Mouse (Mus musculus) layer of hippocampus, adult 9-10 months (tissue): Measurements from ENCODE around the gene Pex7.

Experiments
- DNase-seq: peaks from one replicate; pipeline ENCODE4 v3.0.0; 2022; ENCODE audit warnings: low spot score

The Pex7 gene

DNA sequence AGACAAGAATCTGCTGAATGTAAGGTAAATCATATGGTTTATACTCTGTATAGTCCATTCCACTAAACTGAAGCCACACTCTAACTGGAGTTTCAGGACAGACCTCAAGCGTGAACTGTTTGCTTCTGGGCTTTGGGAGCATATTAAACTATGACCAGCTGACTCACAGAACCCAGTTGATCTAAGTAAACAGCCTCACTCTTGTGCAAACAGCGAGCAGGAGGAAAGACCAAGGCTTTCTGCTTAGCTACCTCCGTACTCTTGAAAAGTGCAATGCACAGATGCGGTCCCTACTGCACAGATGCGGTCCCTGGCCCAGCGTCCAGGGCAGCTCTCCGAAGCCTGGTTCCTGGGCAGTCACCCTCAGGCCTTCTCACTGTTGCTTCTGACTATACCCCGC lies 30.2 kb downstream of the Pex7 start:
- DNase-seq, result no peak

DNA sequence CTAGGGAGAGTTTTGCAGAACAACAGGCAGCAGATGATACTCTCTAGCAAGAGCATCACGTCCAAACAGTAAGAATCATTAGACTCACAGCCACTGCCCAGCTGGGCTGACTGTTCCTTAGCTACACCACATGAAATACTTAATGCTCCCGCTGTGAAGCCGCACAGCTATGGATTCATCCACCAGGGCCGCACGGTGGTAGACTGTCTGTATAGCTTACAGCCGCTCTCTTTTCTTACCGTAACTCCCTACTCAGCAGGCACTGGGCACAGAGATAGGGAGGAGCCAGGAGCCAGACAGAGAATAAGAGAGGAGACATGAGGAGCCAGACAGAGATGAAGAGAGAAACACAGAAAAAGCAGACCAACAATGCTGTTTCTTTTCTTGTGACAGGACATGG lies 30.8 kb downstream of the Pex7 start:
- DNase-seq, result no peak

- DNase-seq, result no peak
Observed at GRCm38 (mm10) chr10:19875346-19875745, 32.1 kb downstream of the Pex7 start.

- DNase-seq, result no peak
Observed at GRCm38 (mm10) chr10:19855597-19856306, 51.7 kb downstream of the Pex7 start.

- no peak for DNase-seq
Observed at GRCm38 (mm10) chr10:19853609-19854008, 53.9 kb downstream of the Pex7 start.

DNA sequence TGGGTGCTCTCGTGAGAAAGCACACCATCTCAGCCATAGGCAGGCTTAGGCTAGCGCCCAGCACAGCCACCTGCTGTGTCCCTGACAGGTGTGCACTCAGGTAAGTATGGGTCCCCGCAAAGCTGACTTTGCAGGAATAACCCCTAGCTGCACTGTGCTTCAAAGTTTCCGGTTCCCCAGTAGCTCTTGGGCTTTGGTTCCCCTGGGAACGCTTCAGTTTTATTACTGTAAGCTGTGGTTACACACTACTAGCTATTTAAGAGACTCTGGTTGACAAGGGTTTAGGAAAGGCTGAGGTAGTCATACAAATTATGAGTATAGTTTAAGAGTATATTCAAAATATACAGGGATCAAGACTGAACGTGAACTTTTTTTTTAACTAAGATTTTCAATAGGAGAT lies 54.7 kb downstream of the Pex7 start:
- DNase-seq, result no peak

GRCm38 (mm10) chr10:19850998-19851691 lies 56.3 kb downstream of the Pex7 start, which contains the start of gene Slc35d3:
Gene Slc35d3, minus strand, starts transcription at chr10:19851459.
- DNase-seq, result no peak

GRCm38 (mm10) chr10:19850544-19850997 lies 56.9 kb downstream of the Pex7 start:
- no peak for DNase-seq

DNA sequence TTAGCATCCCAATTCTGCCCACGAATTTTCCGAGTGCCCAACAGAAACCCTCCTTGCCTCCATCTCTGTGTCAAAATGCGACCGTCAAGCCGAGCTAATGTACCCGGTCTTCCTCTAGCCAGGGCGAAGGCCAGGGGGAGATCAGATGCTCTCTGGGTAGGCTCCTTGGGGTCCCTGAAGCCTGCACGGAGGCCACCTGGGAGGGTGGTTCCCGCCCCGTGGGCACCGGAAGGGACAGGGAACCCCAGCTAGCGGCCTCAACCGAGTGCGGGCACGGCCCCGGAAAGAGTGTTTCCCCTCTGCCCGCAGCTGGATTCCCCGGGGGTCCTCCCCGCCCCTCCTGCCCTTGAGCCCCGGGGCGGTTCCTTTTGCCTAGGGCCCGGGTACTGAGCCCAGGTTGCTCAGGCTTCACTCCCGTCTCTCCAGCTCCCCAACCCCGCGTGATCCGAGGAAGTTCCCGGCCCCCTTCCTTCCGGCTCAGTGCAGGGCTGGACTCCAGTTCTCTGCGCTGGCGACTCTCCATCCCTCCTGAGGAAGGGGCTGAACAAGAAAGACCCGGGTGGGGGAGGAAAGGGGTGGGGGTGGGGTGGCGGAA lies 57.6 kb downstream of the Pex7 start:
- no peak for DNase-seq

DNA sequence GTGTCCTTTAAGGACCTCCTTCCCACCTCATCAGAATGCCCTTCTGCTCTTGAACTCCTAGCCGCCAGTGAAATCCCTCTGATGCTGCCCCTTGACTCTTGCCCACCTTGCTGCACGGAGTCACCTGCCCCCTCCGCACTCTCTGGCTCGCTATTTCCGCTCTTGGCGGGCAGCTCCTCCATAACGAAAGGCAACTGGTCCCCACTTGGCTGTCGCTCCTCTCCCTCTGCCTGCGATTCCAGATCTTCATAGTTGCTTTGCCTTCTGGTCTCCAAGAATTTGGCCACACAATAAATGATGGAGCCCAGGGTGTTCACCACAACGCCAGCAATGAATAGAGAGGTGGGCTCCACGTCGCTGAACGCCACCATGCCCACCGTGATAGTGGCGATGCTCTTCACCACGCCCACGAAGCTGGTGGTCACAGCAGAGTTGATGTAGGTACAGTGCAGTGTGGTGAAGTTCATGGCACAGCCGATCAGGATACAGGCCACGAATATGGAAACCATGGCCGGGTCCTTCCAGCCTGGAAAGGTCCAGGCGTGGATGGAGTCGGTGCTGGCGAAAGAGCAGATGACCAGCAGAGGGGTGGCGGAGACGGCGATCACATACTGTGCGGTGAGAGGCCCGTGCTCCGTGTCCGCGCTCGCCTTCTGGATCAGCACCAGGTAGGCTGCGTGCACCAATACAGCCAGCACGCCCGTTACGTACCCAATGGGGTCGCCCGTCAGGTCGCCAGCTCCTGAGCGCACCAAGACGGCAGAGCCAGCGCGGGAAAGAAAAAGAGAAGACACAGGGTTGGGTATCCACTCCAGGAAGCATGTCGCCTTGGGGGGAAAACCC lies 58.3 kb downstream of the Pex7 start:
- no peak for DNase-seq

- DNase-seq, result no peak
Observed at GRCm38 (mm10) chr10:19839836-19840235, 67.7 kb downstream of the Pex7 start.

- no peak for DNase-seq
Observed at GRCm38 (mm10) chr10:19835887-19836710, 71.4 kb downstream of the Pex7 start.

DNA sequence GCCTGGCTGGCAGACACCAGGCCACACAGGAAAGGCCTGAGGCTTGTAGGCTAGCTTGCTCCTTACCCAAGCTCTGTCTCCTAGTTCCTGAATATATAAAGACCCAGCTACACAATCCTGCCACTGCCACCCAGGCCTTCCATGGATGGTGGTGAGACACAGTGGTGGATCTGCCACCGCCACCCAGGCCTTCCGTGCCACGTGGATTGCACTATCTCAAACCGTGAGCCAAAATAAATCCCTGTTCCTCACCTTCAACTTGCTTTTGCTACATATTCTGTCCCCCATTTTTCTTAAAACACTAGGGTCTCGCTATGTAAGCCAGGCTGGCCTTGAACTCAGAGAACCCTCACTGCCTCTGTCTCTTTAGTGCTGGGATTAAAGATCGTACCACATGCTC lies 73.3 kb downstream of the Pex7 start:
- no peak for DNase-seq

- DNase-seq, result no peak
Observed at GRCm38 (mm10) chr10:19831072-19831849, 76.2 kb downstream of the Pex7 start.

DNA sequence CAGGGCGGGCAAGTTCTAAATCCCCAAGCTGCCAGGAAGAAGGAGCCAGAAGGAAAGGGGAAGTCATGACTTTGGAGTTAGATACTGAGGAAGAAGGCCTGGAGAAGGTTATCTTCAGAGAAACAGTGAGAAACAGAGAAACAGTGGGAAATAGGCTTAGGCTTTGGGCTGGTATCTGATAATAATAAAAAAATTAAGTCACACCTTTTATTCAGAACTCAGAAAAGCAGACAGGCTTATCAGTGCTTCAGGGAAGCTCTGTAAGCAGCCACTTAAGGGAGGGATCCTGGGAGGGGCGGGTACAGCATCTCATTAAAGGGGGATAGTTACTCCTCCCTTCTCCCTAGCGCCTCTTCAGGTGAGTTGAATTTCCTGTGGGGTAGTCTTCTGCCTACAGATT lies 86.5 kb downstream of the Pex7 start:
- DNase-seq, result no peak

DNA sequence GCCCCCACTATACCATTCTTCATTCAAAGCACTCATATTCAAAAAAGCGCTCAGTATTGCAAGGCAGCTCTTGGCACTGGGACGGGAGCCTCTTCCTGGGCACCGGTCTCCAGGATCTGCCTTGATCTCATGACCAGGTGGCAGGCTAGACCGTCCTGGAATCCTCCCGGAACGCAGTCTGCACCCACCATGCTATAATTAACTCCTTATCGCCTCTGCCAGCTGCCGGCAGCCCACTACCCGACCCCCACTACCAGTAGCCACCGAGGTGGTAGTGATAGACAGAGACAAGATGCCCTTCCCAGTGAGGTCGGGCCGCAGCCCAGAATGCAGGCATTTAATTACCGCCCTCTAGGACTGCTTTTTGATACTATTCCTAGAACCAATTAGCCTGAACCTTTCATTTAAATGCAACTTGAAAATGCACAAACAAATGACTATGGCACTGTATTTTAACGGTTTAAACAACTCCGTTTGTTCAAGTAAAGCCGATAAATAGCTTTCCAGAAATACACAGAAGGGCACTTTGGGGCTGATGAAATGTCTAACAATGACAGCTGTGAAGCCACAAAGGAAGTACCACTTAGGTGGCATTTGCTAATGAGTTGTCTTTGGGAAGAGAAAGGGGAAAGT lies 88.7 kb downstream of the Pex7 start:
- DNase-seq, result no peak

GRCm38 (mm10) chr10:19815371-19815770 lies 92.1 kb downstream of the Pex7 start:
- DNase-seq, result no peak

DNA sequence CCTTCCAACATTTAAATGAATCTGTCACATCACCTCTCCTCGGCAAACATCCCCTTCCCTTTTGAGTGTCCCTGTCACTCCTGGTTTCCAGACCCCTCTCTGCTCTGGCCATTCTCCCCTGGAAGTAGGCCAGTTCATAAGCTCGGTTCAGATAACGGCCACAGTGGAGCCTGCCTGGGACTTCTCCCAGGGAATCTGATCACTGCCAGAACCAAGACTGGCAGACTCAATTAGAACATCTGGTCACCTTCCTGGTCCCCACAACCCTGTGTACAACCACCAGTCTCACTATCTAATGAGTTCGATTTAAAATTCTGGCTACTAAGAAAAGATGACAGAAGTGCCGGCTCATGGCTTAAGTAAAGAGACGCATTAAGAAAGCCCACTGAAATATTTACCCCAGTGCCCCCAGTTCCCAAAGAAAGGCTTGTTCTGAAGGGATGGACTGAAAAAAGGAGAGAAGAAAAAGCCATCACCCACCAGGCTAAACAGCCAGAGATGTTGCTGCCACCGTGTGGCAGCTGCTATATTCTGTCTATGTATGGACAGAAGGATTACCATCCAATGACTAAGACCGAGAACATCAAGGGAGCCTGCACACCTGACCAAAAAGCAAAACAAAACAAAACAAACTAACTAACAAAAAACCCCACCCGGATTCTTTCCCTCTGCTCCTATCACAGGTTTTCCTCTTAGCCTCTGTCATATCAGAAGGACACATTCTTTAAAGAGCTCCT lies 95.9 kb downstream of the Pex7 start:
- no peak for DNase-seq

DNA sequence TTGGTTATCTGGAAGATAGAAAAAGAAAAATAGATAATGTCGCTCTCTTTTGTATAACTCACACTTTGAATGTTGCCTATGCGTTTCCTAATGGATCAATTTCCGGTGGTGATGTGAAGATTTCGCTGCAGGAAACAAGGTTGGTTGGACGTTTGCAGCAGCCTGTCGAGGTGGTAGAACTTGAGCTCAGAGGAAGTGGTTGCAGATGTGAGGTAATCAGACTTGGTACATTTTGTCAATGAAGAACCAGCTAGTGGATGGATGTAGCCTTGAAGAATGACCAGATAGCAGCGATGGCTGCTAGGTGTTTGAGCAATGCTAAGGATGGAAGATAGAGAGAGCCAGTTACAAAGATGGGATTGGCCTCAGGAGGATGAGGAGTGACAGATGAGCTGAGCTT lies 102.7 kb downstream of the Pex7 start:
- DNase-seq, result no peak
